Mouse (Mus musculus): Measurements from ENCODE around the gene Hbq1a. TPM values are rescaled to one million over a fixed set of nuclear protein-coding genes. Genes with fewer than 3 reads are reported as not detected.

Gene Hbq1a
- polyA plus RNA-seq (2015; fragmentation: Nextera tagmentation; extraction: Ambion mirVana), result 0.72 and 0.87 TPM in 2 replicates

DNA sequence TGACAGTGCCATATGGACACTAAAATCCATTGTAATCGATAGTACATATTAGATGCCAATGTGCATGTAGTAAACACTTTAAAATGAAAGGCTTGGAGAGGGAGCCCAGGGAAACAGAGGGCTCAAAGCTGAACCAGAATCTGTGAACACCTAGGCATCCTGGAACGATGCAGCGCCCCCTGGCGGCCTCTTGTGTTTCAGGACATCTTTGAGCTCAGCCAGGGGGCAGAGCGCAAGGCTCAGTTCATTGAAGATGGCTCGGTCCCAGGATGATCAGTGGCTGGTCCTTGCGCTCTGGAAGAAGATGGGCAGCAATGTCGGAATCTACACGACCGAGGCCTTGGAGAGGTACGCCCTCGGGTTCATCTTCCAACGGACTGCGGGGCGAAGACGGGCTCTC, at the start of gene Hbq1a:
Gene Hbq1a, plus strand, starts transcription at position 205 of the 400 bp plus-strand sequence.

DNA sequence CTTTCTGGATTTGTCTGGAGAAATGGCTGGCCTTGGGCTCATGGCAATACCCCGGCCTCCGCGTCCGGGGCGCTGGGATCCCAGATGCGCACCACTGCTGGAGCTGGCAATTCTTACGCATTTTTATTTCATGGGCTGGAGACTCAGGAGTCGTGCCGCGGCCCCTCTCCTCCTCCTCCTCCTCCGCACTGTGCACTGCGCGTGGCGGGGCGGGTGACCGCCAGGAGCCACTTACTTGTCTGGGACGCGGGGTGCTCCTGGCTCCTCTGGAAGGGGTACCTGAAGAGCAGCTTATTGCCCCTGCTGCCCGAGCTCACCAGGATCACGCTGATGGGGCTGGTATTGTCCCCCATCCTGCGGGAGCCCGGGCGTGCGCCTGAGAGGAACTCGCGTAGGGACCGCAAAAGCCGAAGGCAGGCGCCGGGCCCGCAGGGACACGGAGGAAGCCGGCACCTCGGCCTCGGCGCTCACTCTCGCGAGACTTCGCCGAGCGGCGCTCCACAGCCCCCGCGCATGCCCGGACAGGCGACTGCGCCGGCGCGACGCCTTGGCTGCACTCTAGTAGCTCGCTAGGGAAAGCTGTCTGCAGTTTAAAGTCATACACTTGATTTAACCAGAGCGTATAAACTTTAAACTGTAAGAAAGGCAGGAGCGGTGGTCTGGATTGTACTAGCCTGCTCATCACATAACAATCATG, 32.5 kb upstream of the Hbq1a start, which contains the start of gene Nprl3:
Gene Nprl3, minus strand, starts transcription at position 520 of the 697 bp plus-strand sequence.

DNA sequence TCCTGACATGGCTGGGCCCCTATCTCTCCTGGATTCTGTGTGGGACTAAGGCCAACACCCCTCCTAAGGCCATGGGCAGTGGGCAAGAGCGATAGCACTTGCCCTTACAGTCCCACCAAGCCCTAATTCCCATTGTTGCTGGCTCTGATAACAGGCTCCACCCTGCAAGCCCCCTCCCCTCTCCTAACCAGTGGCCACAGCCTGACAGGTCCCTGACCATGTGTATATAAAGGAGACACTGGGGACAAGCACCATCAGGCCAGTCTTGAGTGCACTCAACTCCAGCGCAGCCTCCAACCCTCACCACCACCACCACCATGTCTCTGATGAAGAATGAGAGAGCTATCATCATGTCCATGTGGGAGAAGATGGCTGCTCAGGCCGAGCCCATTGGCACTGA, 23.5 kb upstream of the Hbq1a start, which contains the start of gene Hba-x:
Gene Hba-x, plus strand, starts transcription at position 54 of the 400 bp plus-strand sequence.

DNA sequence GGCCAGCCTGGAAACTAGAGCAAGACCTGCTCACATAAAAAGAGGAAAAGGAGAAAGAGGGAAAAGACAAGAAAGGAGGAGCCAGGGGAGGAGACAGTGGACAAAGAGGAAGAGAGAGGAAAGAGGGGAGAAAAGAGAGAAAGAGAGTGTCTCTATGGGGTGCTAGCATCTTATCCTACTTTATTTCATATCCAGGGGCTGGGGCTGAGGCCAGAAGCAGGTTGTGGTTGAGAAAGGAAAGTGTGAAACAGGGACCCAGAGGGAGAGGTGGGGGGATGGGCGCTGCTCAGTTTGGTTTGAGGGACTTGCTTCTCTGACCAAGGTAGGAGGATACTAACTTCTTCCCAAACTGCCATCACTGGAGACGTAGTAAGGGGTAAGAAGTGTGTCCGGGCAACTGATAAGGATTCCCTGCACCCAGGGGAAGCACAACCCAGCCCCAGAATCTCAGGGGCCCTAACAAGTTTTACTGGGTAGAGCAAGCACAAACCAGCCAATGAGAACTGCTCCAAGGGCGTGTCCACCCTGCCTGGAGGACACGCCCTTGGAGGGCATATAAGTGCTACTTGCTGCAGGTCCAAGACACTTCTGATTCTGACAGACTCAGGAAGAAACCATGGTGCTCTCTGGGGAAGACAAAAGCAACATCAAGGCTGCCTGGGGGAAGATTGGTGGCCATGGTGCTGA, 16.6 kb upstream of the Hbq1a start, which contains the start of gene Hba-a1:
Gene Hba-a1, plus strand, starts transcription at position 421 of the 687 bp plus-strand sequence.

DNA sequence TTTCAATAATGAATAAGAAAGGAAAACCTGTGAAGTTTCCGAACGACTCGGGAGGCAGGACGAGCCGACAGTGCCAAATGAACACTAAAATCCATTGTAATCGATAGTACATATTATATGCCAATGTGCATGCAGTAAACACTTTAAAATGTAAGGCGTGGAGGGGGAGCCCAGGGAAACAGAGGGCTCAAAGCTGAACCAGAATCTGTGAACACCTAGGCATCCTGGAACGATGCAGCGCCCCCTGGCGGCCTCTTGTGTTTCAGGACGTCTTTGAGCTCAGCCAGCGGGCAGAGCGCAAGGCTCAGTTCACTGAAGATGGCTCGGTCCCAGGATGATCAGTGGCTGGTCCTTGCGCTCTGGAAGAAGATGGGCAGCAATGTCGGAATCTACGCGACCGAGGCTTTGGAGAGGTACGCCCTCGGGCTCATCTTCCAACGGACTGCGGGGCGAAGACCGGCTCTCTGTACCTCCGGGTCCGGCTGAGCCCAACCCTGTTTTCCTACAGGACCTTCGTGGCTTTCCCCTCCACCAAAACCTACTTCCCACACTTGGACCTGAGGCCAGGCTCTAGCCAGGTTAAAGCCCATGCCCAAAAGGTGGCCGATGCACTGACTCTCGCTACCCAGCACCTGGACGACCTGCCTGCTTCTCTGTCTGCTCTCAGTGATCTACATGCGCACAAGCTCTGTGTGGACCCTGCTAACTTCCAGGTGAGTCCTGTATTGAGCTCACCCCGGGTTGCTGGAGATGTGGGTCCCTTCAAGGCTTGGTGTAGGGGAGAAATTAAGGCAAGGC, 13.0 kb upstream of the Hbq1a start, which contains the start of gene Hbq1b:
Gene Hbq1b, plus strand, starts transcription at position 271 of the 798 bp plus-strand sequence.

DNA sequence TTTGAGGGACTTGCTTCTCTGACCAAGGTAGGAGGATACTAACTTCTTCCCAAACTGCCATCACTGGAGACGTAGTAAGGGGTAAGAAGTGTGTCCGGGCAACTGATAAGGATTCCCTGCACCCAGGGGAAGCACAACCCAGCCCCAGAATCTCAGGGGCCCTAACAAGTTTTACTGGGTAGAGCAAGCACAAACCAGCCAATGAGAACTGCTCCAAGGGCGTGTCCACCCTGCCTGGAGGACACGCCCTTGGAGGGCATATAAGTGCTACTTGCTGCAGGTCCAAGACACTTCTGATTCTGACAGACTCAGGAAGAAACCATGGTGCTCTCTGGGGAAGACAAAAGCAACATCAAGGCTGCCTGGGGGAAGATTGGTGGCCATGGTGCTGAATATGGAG, 3.7 kb upstream of the Hbq1a start, which contains the start of gene Hba-a2:
Gene Hba-a2, plus strand, starts transcription at position 287 of the 400 bp plus-strand sequence.

DNA sequence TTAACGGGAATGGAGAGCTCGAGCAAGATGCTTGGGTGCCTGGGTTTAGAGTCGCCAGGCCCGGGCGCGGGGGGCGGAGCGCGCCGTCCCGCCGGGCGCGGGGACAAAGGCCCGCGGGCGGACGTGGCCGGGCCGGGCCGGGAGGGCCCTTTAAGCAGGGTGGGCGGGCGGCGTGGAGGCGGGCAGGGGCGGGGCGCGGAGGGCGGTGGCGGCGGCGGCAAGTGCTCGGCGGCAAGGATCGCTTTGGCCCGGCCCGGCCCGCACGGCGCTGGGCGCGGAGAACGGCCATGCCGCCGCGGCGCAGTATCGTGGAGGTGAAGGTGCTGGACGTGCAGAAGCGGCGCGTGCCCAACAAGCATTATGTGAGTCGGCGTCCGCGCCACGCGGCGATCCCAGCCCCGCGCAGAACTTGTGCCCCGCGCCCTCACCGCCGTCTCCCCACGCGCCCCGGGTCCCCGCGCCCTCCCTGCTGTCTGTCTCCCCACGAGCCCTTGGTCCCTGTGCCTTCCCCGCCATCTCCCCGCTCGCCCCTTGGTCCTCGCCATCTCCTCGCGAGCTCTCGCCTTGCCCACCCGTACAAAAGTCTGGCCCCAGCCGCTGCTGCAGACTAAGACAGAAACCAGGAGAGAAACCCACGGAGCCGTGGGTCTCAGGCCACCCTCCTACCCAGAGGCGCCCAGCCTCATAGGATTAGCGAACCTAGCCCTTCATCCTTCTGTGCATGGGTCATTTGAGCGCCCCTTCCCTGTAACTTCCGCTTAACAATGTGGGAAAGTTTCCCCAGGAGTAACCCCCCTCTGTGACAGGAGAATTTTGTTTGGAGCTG, 48.0 kb downstream of the Hbq1a start, which contains the start of gene Sh3pxd2b:
Gene Sh3pxd2b, plus strand, starts transcription at position 214 of the 826 bp plus-strand sequence.

Other genes starting within 250 kb of the Hbq1a start
- 0.25 and 0.32 TPM in 2 replicates for gene Il9r, start 99.8 kb upstream of the Hbq1a start, polyA plus RNA-seq (2015; fragmentation: Nextera tagmentation; extraction: Ambion mirVana)
- gene Snrnp25, start 94.7 kb upstream of the Hbq1a start, polyA plus RNA-seq (2015; fragmentation: Nextera tagmentation; extraction: Ambion mirVana), result 54.3 and 85.1 TPM in 2 replicates
- gene Rhbdf1, start 77.8 kb upstream of the Hbq1a start, polyA plus RNA-seq (2015; fragmentation: Nextera tagmentation; extraction: Ambion mirVana), result 38.0 and 45.8 TPM in 2 replicates
- gene Mpg, start 73.6 kb upstream of the Hbq1a start, polyA plus RNA-seq (2015; fragmentation: Nextera tagmentation; extraction: Ambion mirVana), result 31.8 and 38.2 TPM in 2 replicates
- 26.1 and 45.7 TPM in 2 replicates for gene Nprl3, start 32.4 kb upstream of the Hbq1a start, polyA plus RNA-seq (2015; fragmentation: Nextera tagmentation; extraction: Ambion mirVana)
- gene Hba-x, start 23.7 kb upstream of the Hbq1a start, polyA plus RNA-seq (2015; fragmentation: Nextera tagmentation; extraction: Ambion mirVana), result 0.76 and 2.2 TPM in 2 replicates
- 5,004 and 6,789 TPM in 2 replicates for gene Hba-a1, start 16.6 kb upstream of the Hbq1a start, polyA plus RNA-seq (2015; fragmentation: Nextera tagmentation; extraction: Ambion mirVana)
- gene Hbq1b, start 13.1 kb upstream of the Hbq1a start, polyA plus RNA-seq (2015; fragmentation: Nextera tagmentation; extraction: Ambion mirVana), result 6.0 and 6.7 TPM in 2 replicates
- 12,058 and 16,203 TPM in 2 replicates for gene Hba-a2, start 3.6 kb upstream of the Hbq1a start, polyA plus RNA-seq (2015; fragmentation: Nextera tagmentation; extraction: Ambion mirVana)
- gene Sh3pxd2b, start 47.8 kb downstream of the Hbq1a start, polyA plus RNA-seq (2015; fragmentation: Nextera tagmentation; extraction: Ambion mirVana), result 5.6 and 8.0 TPM in 2 replicates
- gene Ubtd2, start 155.3 kb downstream of the Hbq1a start, polyA plus RNA-seq (2015; fragmentation: Nextera tagmentation; extraction: Ambion mirVana), result 20.8 and 26.3 TPM in 2 replicates
- gene Efcab9, start 232.0 kb downstream of the Hbq1a start, polyA plus RNA-seq (2015; fragmentation: Nextera tagmentation; extraction: Ambion mirVana), result 0.47 TPM in 1 of 2 replicates, not detected in the other
- 2.1 and 2.4 TPM in 2 replicates for gene Stk10, start 233.2 kb downstream of the Hbq1a start, polyA plus RNA-seq (2015; fragmentation: Nextera tagmentation; extraction: Ambion mirVana)